Mouse (Mus musculus) hindbrain, embryonic 15.5 days (tissue): ENCODE data around the gene Hoxc6. TPM values are rescaled to one million over a fixed set of nuclear protein-coding genes. Genes with fewer than 3 reads are reported as not detected.
A peak's percentile ranks its signal among the peaks of the same experiment; 100 is the strongest.

Experiments
- ATAC-seq: fragments of 200-750 bp; cut with Nextera tagmentation; 2 replicates; pipeline ENCODE4 v1.8.0; 2017; ENCODE audit warnings: low read depth, moderate number of reproducible peaks, moderate TSS enrichment; ENCODE audit not compliant: low FRiP score
- H3K27ac ChIP-seq: fragments of 300-500 bp; sonication (generic); replicated peaks from 2 replicates; pipeline ENCODE4 v1.5.1; 2015; ENCODE audit warnings: mild to moderate bottlenecking, inconsistent platforms
- H3K27me3 ChIP-seq: fragments of 300-500 bp; sonication (generic); 2 replicates; pipeline ENCODE4 v1.6.1; 2015; ENCODE audit warnings: control low read depth, inconsistent platforms
- H3K36me3 ChIP-seq: fragments of 300-500 bp; sonication (generic); 2 replicates; pipeline ENCODE4 v1.6.1; 2015; ENCODE audit warnings: control low read depth, inconsistent platforms
- H3K4me1 ChIP-seq: fragments of 300-500 bp; sonication (generic); replicated peaks from 2 replicates; pipeline ENCODE4 v1.6.1; 2015; ENCODE audit warnings: control low read depth, inconsistent platforms
- H3K4me2 ChIP-seq: fragments of 300-500 bp; sonication (generic); 2 replicates; pipeline ENCODE4 v1.6.1; 2015; ENCODE audit warnings: moderate library complexity, mild to moderate bottlenecking, inconsistent platforms
- H3K4me3 ChIP-seq: fragments of 300-500 bp; sonication (generic); 2 replicates; pipeline ENCODE4 v1.5.1; 2015; ENCODE audit warnings: mild to moderate bottlenecking, inconsistent platforms
- H3K9ac ChIP-seq: fragments of 300-500 bp; sonication (generic); 2 replicates; pipeline ENCODE4 v1.6.1; 2015; ENCODE audit warnings: inconsistent platforms
- H3K9me3 ChIP-seq: fragments of 300-500 bp; sonication (generic); 2 replicates; pipeline ENCODE4 v1.6.1; 2016; ENCODE audit warnings: control low read depth, inconsistent platforms
- WGBS: fragments of 180-500 bp; shearing (Covaris S2); methylation state at CpG from one replicate; pipeline ENCODE4 v1.1.7; 2015; 5-methylcytosine and 5-hydroxymethylcytosine counted together
- microRNA counts: library from miRNA; unstranded; fragments of <30 nt; microRNA quantifications from one replicate; lab custom pipeline; 2016
- microRNA-seq: library from miRNA; unstranded; fragments of <30 nt; microRNA quantifications from one replicate; pipeline ENCODE4, GENCODE M21; 2016
- polyA plus RNA-seq: library from polyadenylated mRNA; unstranded; fragments of >200 nt; fragmentation: Nextera tagmentation; extraction: Ambion mirVana; gene quantifications from 2 replicates; pipeline ENCODE4 v1.2.1, GENCODE M21; 2015

Gene Hoxc6
- polyA plus RNA-seq, 1 experiment from 2014 or later: 13.1 TPM

DNA sequence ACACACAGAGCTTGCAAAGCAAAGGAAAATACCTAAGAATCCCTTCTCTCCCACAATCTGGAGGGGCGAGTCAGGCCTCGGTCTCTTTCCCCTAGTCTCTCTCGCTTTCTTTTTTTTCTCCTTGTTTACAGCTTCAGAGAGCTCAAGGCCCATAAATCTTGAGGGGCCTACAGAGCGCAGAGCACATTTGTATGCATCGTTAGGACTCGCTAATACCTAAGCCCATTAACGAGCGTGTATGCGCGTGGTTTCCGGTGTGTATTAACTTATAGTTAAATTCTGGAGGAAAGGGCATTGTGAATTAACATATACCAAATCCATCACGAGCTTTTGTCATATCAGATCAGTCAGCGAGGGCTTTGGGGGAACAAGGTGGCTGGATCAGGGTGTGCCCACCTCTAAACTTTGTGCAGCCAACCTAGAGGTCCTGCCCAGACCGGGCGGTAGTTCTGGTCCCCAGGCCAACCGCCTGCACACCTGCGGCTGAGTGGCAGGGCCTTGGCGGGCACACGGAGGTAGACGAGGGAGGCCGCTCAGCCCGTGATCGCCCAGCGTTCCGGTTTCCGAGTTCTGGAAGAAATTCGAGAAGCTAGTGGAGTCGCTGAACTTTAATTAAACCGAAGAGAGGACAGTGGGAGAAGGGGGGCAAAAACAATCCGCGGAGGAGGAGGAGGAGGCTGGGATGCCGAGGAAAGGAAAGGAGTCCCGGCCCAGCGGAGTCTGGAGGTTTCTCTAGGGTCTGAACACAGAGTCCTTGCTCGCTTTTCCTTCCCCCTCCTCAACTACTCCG, 62.5 kb downstream of the Hoxc6 start:
- WGBS: 3% methylated on average over 36 of the region's 36 CpGs
- Histone ChIP-seq H3K36me3 (no peaks in the 10 kb centered on the region), H3K4me1 (peaks cover 22% of the 10 kb centered on the region), H3K27me3 (peaks cover 54% of the 10 kb centered on the region), H3K4me3 (peak overlapping the region; percentile 30), H3K4me2 (peak overlapping the region; percentile 51), H3K9me3 (no peaks in the 10 kb centered on the region), H3K27ac (peak overlapping the region; percentile 85), H3K9ac (peak overlapping the region; percentile 24)
- ATAC-seq: peak; percentile 72; the same call in 1 of the 2 replicates

DNA sequence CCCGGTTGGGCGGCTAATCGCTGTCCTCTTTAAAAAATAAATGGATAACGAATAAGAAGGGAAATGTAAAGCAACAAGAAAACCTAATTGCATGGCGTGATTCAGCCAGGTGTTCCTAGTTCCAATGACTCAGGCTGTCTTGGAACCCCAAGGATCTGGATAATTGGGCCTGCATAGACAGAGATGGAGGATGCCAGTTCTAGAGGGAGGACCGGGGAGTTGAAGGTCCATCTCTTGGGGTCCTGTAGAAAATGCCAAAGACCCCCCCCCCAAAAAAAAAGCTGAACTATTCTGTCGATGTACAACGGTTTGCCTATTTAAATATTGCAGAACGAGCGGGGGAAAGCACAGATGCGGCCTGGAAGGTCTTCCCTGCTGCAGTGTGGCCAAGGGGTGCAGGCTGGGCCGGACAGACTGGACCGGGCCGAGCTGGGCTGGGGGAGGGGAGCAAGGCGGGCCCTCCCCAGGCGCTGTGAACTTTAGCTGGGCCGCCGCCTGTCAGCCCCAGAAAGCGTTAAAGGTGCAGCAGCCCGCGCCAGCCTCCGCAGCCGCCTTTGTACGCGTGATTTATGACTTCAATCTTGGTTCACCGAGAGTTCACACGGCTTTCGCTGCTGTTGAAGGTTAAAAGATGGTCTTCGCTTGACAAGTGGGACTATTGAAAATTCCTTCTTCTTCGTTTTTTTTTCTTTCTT, 63.2 kb downstream of the Hoxc6 start:
- H3K9me3 ChIP-seq: no peaks in the 10 kb centered on the region
- peaks cover 21% of the 10 kb centered on the region for H3K4me1 ChIP-seq
- peak overlapping the region; percentile 3; the same call in 1 of the 2 replicates for H3K9ac ChIP-seq
- peak overlapping the region; percentile 51 for H3K4me2 ChIP-seq
- peaks cover 55% of the 10 kb centered on the region for H3K27me3 ChIP-seq
- H3K36me3 ChIP-seq: no peaks in the 10 kb centered on the region
- H3K27ac ChIP-seq: peak overlapping the region; percentile 85
- peak overlapping the region; percentile 30; the same call in 1 of the 2 replicates for H3K4me3 ChIP-seq
- ATAC-seq: 0 out of 2 replicates have a peak, but pooled peaks have one; percentile 23
- 1% methylated on average over 30 of the region's 30 CpGs for WGBS

MicroRNAs within 50 kb of the gene (microRNA counts, 519-probe panel; counts per million panel counts)
- microRNA mmu-miR-615-3p (lab: Ali Mortazavi, UCI) (not detected), microRNA mmu-miR-615-5p (lab: Ali Mortazavi, UCI) (not detected)

Small RNAs within 50 kb of the gene (microRNA-seq; reads per million reads assigned to microRNA genes)
- 3.9 reads per million, percentile 16 among the genes with 10 or more reads in this experiment for gene Mir196a-2
- gene Mir615: 1,930 reads per million, percentile 83 among the genes with 10 or more reads in this experiment

Other genes starting within 250 kb of the Hoxc6 start
- gene Hoxc13, start 77.2 kb upstream of the Hoxc6 start, polyA plus RNA-seq: not detected in 2 replicates
- not detected in 2 replicates for gene Hoxc12, start 61.5 kb upstream of the Hoxc6 start, polyA plus RNA-seq
- gene Hoxc11, start 43.8 kb upstream of the Hoxc6 start, polyA plus RNA-seq: not detected in 2 replicates
- gene Hoxc10, start 31.5 kb upstream of the Hoxc6 start, polyA plus RNA-seq: not detected in 2 replicates
- 20.1 and 22.0 TPM in 2 replicates for gene Hoxc5, start 30.8 kb upstream of the Hoxc6 start, polyA plus RNA-seq
- 0.30 TPM in 1 of 2 replicates, not detected in the other for gene Hoxc9, start 21.8 kb upstream of the Hoxc6 start, polyA plus RNA-seq
- gene Hoxc8, start 7.7 kb upstream of the Hoxc6 start, polyA plus RNA-seq: 2.3 and 16.6 TPM in 2 replicates
- 56.8 and 63.8 TPM in 2 replicates for gene Hoxc4, start 20.7 kb downstream of the Hoxc6 start, polyA plus RNA-seq
- gene Smug1, start 168.8 kb downstream of the Hoxc6 start, polyA plus RNA-seq: 26.9 and 31.1 TPM in 2 replicates
- 127 and 137 TPM in 2 replicates for gene Cbx5, start 241.6 kb downstream of the Hoxc6 start, polyA plus RNA-seq
- 629 and 665 TPM in 2 replicates for gene Hnrnpa1, start 242.2 kb downstream of the Hoxc6 start, polyA plus RNA-seq